15 mouse cellular contexts compared by ENCODE assay signal in genomic region chr17:72923283-72923682, GRCm38 (mm10). TPM values are rescaled to one million over a fixed set of nuclear protein-coding genes. Genes with fewer than 3 reads are reported as not detected.
DNase-seq lines count a peak whose midpoint lies in the region; ATAC-seq and TF ChIP-seq lines count a peak whose summit lies in the region.
"Had no signal": no experiment of that assay in that cellular context is flagged by ENCODE, and none has a peak within 500 bp of the region (broad histone marks: within the 10 kb centered on the region; RNA-seq: fewer than 3 reads in every experiment).

No protein-coding gene starts in this region.

- peak overlapping the region; percentile 82 for H3K4me2 ChIP-seq in midbrain, embryonic 13.5 days (replicated peaks)
- no peak overlapping the region for H3K4me2 ChIP-seq in midbrain, postnatal 0 days (ENCODE audit: low read depth, low read length, poor library complexity, severe bottlenecking)
- H3K4me2 ChIP-seq: liver, embryonic 15.5 days had no signal

- peak overlapping the region; percentile 98 for H3K27ac ChIP-seq in heart, adult 2 months
- no peak overlapping the region for H3K27ac ChIP-seq in kidney, adult 2 months (ENCODE audit: insufficient read depth, low read depth, low read length)
- H3K27ac ChIP-seq in midbrain, embryonic 13.5 days: no peak overlapping the region
- H3K27ac ChIP-seq in midbrain, postnatal 0 days (ENCODE audit: low read depth, low read length): no peak overlapping the region
- H3K27ac ChIP-seq: forebrain, embryonic 10.5 days; liver, embryonic 15.5 days had no signal

- H3K27me3 ChIP-seq in heart, adult 2 months (ENCODE audit: control insufficient read depth, insufficient read depth, low read length): no peaks in the 10 kb centered on the region
- H3K27me3 ChIP-seq in kidney, adult 2 months (replicated peaks; ENCODE audit: control insufficient read depth, insufficient read depth, low read length): no peaks in the 10 kb centered on the region
- H3K27me3 ChIP-seq in midbrain, embryonic 13.5 days: no peaks in the 10 kb centered on the region
- H3K27me3 ChIP-seq in midbrain, postnatal 0 days (ENCODE audit: insufficient read depth, low read length): no peaks in the 10 kb centered on the region

- no peak for TF ChIP-seq CTCF in heart, adult 2 months (IDR thresholded peaks at IDR 0.05)
- no peak for TF ChIP-seq CTCF in kidney, adult 2 months (conservative IDR thresholded peaks at IDR 0.05; ENCODE audit: insufficient read depth, insufficient read length, low read depth, low read length)
- no peak for TF ChIP-seq CTCF in midbrain, postnatal 0 days (IDR thresholded peaks at IDR 0.05)

- peak in 1 of 2 experiments; percentile 40 for DNase-seq in heart, adult 2 months
- DNase-seq in heart, postnatal 25 days (ENCODE audit: low spot score): no peak
- no peak for DNase-seq in kidney, adult 2 months
- no peak for DNase-seq in kidney, postnatal 10 days
- no peak for DNase-seq in midbrain, postnatal 0 days (ENCODE audit: low spot score)
- DNase-seq in heart, postnatal 10 days: peak; percentile 33 to 43
- DNase-seq in embryo, embryonic 9.5 days (ENCODE audit: extremely low spot score): no peak
- DNase-seq: adrenal gland, postnatal 10 days; cerebellum, postnatal 14 days; right cerebral cortex, adult 18-20 months; thymus, postnatal 36 days had no signal

- ATAC-seq in midbrain, embryonic 13.5 days: no peak
- ATAC-seq in midbrain, postnatal 0 days (ENCODE audit: low FRiP score): no peak
- ATAC-seq: inflammation-experienced regulatory T-cells, adult 6 months had no signal

- H3K4me1 ChIP-seq in heart, adult 2 months (ENCODE audit: control insufficient read depth, insufficient read depth, low read length): peaks cover 30% of the 10 kb centered on the region
- H3K4me1 ChIP-seq in kidney, adult 2 months (ENCODE audit: control insufficient read depth, insufficient read depth, low read length): peaks cover 27% of the 10 kb centered on the region
- H3K4me1 ChIP-seq in midbrain, embryonic 13.5 days (replicated peaks): peaks cover 76% of the 10 kb centered on the region
- peaks cover 26% of the 10 kb centered on the region for H3K4me1 ChIP-seq in midbrain, postnatal 0 days (ENCODE audit: insufficient read depth, low read length)

- 0 out of 2 replicates have a peak, but pooled peaks have one; percentile 12 for TF ChIP-seq EP300 in heart, adult 2 months (IDR thresholded peaks at IDR 0.05; ENCODE audit: insufficient read depth, low read depth, low read length)

- peak overlapping the region; percentile 8; the same call in 1 of the 2 replicates for H3K4me3 ChIP-seq in heart, adult 2 months
- peak overlapping the region; percentile 5; the same call in 1 of the 2 replicates for H3K4me3 ChIP-seq in kidney, adult 2 months (ENCODE audit: insufficient read depth, low read depth, low read length)
- no peak overlapping the region for H3K4me3 ChIP-seq in midbrain, embryonic 13.5 days (replicated peaks)
- no peak overlapping the region for H3K4me3 ChIP-seq in midbrain, postnatal 0 days (ENCODE audit: low read depth, low read length)
- H3K4me3 ChIP-seq: forebrain, embryonic 10.5 days; liver, embryonic 15.5 days had no signal

- H3K9me3 ChIP-seq in midbrain, embryonic 13.5 days: no peaks in the 10 kb centered on the region
- H3K9me3 ChIP-seq in midbrain, postnatal 0 days (ENCODE audit: low read length): no peaks in the 10 kb centered on the region
- H3K9me3 ChIP-seq: forebrain, embryonic 10.5 days; liver, embryonic 15.5 days had no signal

- WGBS in heart, adult 2 months: 45% methylated on average over 4 of the region's 4 CpGs
- 75% methylated on average over 4 of the region's 4 CpGs for WGBS in kidney, adult 2 months
- 89% methylated on average over 4 of the region's 4 CpGs for WGBS in midbrain, embryonic 13.5 days
- 91% methylated on average over 4 of the region's 4 CpGs for WGBS in midbrain, postnatal 0 days

- H3K79me2 ChIP-seq in heart, adult 2 months (replicated peaks; ENCODE audit: control insufficient read depth, insufficient read depth, low read length): peaks cover 4% of the 10 kb centered on the region; the same call in 1 of the 2 replicates

- H3K9ac ChIP-seq in heart, adult 2 months (ENCODE audit: low read depth, low read length): peak overlapping the region; percentile 38; the same call in 1 of the 2 replicates
- H3K9ac ChIP-seq in midbrain, embryonic 13.5 days (replicated peaks): no peak overlapping the region
- no peak overlapping the region for H3K9ac ChIP-seq in midbrain, postnatal 0 days (replicated peaks; ENCODE audit: low read length, poor library complexity, severe bottlenecking)
- H3K9ac ChIP-seq: liver, embryonic 15.5 days had no signal

- peaks cover 55% of the 10 kb centered on the region for H3K36me3 ChIP-seq in heart, adult 2 months (ENCODE audit: control insufficient read depth, insufficient read depth, low read length)
- no peaks in the 10 kb centered on the region; the same call in 1 of the 2 replicates for H3K36me3 ChIP-seq in kidney, adult 2 months (ENCODE audit: control insufficient read depth, insufficient read depth, low read length)
- H3K36me3 ChIP-seq in midbrain, embryonic 13.5 days: peaks cover 41% of the 10 kb centered on the region
- H3K36me3 ChIP-seq in midbrain, postnatal 0 days (ENCODE audit: insufficient read depth, low read length): peaks cover 13% of the 10 kb centered on the region; the same call in 1 of the 2 replicates
- H3K36me3 ChIP-seq: liver, embryonic 15.5 days had no signal

- intact Hi-C loops in heart, adult 2 months (cut with DNase I): loop anchor here (2.0 kb wide), 1 partner anchor 14 kb away; no protein-coding TSS in a partner anchor
- intact Hi-C loops in heart, postnatal 25 days (cut with DNase I): loop anchor here (2.0 to 5.0 kb wide), 2 partner anchors 49 to 186 kb away; no protein-coding TSS in a partner anchor
- intact Hi-C loops in heart, postnatal 10 days (cut with DNase I): loop anchor here (2.0 kb wide), 1 partner anchor 14 kb away; no protein-coding TSS in a partner anchor

- TF ChIP-seq POLR2A in heart, adult 2 months (IDR thresholded peaks at IDR 0.05; ENCODE audit: insufficient read depth, low read depth, low read length): 0 out of 2 replicates have a peak, but pooled peaks have one; percentile 14
- no peak for TF ChIP-seq POLR2A in kidney, adult 2 months (IDR thresholded peaks at IDR 0.05; ENCODE audit: low read depth, low read length)

RNA-seq across cellular contexts. Expression of gene Lbh, which starts 5.2 kb away (rescaled TPM):
- total RNA-seq in heart, adult 2 months (2021): 100 to 1,000 TPM; 354 to 451 TPM
- polyA plus RNA-seq in heart, adult 2 months (2012; rRNA removed): 522 and 708 TPM in 2 replicates
- total RNA-seq in heart, postnatal 25 days (2021): 100 to 1,000 TPM; 390 to 430 TPM
- 58.9 and 66.4 TPM in 2 replicates for polyA plus RNA-seq in kidney, adult 2 months (2012; rRNA removed)
- 6.3 and 7.0 TPM in 2 replicates for polyA plus RNA-seq in midbrain, embryonic 13.5 days (2015; fragmentation: Nextera tagmentation; extraction: Ambion mirVana)
- total RNA-seq in midbrain, postnatal 0 days (2014; rRNA removed): 77.1 and 86.9 TPM in 2 replicates
- 3.3 and 3.5 TPM in 2 replicates for polyA plus RNA-seq in midbrain, postnatal 0 days (2015; fragmentation: Nextera tagmentation; extraction: Ambion mirVana)
- 100 to 1,000 TPM; 456 to 731 TPM for total RNA-seq in heart, postnatal 10 days (2021)

Comparison
In these comparisons a context has a peak if more than half of its experiments do, and no peak if none do; other contexts are left out.
1. DNase-seq: peak in heart, postnatal 10 days (2 of 2); none in heart, postnatal 25 days (single experiment), kidney, adult 2 months (single experiment), kidney, postnatal 10 days (single experiment), midbrain, postnatal 0 days (single experiment) and embryo, embryonic 9.5 days (single experiment).
2. H3K4me3 ChIP-seq: peak in heart, adult 2 months (single experiment) and kidney, adult 2 months (single experiment); none in midbrain, embryonic 13.5 days (single experiment) and midbrain, postnatal 0 days (single experiment).